Mouse (Mus musculus) right cerebral cortex, postnatal 25 days (tissue): ENCODE results near the gene Accsl.

Source experiments
- DNase-seq: peaks from one replicate; pipeline ENCODE4 v3.0.0; 2022

Gene Accsl

GRCm38 (mm10) chr2:93869107-93869600, at the start of gene Accsl:
Accsl (minus strand) TSS chr2:93869157.
- DNase-seq = no peak

GRCm38 (mm10) chr2:93913552-93913951, 44.6 kb upstream of the Accsl start:
- DNase-seq = no peak

- no peak for DNase-seq
These were observed 43.0 kb upstream of the Accsl start for GRCm38 (mm10) chr2:93911942-93912341.

GRCm38 (mm10) chr2:93909716-93910115, 40.8 kb upstream of the Accsl start:
- DNase-seq = no peak

- no peak for DNase-seq
These were observed 38.8 kb upstream of the Accsl start for GRCm38 (mm10) chr2:93907519-93908294.

- DNase-seq = no peak
These were observed 37.4 kb upstream of the Accsl start for GRCm38 (mm10) chr2:93906316-93906715.

GRCm38 (mm10) chr2:93903415-93903814, 34.5 kb upstream of the Accsl start:
- no peak for DNase-seq

- DNase-seq = no peak
These were observed 33.8 kb upstream of the Accsl start for GRCm38 (mm10) chr2:93902680-93903305.

GRCm38 (mm10) chr2:93899397-93900380, 30.7 kb upstream of the Accsl start:
- no peak for DNase-seq

- peak; percentile 57 for DNase-seq
These were observed 22.8 kb upstream of the Accsl start for GRCm38 (mm10) chr2:93891611-93892280.

- DNase-seq = no peak
These were observed 21.2 kb upstream of the Accsl start for GRCm38 (mm10) chr2:93890143-93890542.

GRCm38 (mm10) chr2:93889071-93889470, 20.1 kb upstream of the Accsl start:
- DNase-seq = no peak

GRCm38 (mm10) chr2:93888366-93888765, 19.4 kb upstream of the Accsl start:
- DNase-seq = no peak

GRCm38 (mm10) chr2:93887273-93887672, 18.3 kb upstream of the Accsl start:
- DNase-seq = no peak

- no peak for DNase-seq
These were observed 17.2 kb upstream of the Accsl start for GRCm38 (mm10) chr2:93886013-93886794.

GRCm38 (mm10) chr2:93883066-93883465, 14.1 kb upstream of the Accsl start:
- no peak for DNase-seq

GRCm38 (mm10) chr2:93881640-93882367, 12.8 kb upstream of the Accsl start:
- no peak for DNase-seq

- no peak for DNase-seq
These were observed 12.0 kb upstream of the Accsl start for GRCm38 (mm10) chr2:93880981-93881380.

- no peak for DNase-seq
These were observed 11.5 kb upstream of the Accsl start for GRCm38 (mm10) chr2:93880450-93880849.

GRCm38 (mm10) chr2:93877005-93877404, 8.0 kb upstream of the Accsl start:
- no peak for DNase-seq

- DNase-seq = no peak
These were observed 5.6 kb upstream of the Accsl start for GRCm38 (mm10) chr2:93874606-93875005.
